Mouse (Mus musculus) heart, postnatal 25 days (tissue): ENCODE data around the gene Lamtor5. TPM values are rescaled to one million over a fixed set of nuclear protein-coding genes. Genes with fewer than 3 reads are reported as not detected.

Experiments used
- DNase-seq: peaks from one replicate; pipeline ENCODE4 v3.0.0; 2022; ENCODE audit warnings: low spot score
- intact Hi-C: fragments of 180-260 bp; cut with DNase I; formaldehyde crosslinking; loops from one replicate; pipeline ENCODE4 v1.15.1; 2025
- total RNA-seq, 2 experiments: library from RNA; stranded (reverse); gene quantifications; 2 replicates each; pipeline ENCODE4 v1.2.3; 2021

Gene Lamtor5
- total RNA-seq, 2 experiments from 2014 or later = 65.2 to 66.1 TPM

DNA sequence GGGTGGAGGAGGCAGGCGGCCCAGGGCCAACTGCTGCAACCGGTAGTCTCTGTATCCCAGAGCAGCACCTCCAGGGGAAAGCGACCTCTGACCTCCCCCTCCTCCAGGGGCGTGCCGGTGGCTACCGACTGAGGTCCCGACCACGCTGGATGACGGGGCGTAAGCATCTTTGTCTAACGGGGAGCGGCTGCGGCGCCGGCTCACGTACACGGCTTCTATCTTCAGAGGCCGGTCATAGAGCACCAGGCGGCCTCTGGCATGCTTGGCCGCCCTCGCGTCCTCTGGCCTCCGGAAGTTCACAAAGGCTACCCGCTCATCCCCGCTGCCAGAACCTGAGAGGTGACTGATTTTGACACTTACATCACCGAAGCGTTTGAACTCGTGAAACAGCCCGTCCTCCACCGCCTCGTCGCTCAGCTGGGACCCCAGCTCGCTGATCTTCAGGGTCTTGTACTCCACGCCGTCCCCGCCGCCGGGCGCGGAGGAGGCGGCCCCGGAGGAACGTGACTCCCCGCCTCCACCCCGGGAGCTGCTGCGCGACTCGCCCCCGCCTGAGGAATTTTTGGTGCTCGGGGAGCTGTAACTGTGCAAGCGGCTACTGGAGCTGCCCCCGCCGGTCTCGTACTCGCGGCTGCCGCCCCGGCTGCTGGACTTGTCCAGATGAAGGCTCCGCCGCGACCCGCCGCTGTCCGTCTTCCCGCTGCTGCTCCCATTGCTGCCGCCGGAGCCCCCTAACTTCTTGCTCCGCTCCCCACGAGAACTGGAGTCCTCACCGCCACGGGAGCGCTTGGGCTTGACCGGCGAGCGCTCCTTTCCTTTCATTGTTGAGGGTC, 53.7 kb downstream of the Lamtor5 start:
- DNase-seq = no peak
- intact Hi-C loops = no loop called here

DNA sequence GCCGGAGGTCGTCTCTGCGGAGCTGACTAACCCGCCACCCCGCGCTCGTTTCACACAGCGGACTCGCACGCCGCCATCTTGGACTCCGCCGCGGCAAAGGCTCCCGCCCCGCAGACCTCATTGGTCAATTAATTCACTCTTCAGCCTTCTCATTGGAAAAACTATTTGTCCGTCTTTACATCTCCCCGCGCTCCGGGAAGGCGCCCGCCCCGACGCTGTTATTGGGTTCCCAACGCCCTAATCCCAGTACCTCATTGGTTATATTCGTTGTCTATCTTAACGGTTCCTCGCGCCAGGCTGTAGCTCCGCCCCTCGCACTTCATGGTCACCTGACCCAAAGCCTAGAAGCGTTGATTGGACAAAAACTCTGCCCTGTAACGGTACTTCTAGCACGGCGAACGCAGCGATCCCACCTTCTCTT, 54.3 kb downstream of the Lamtor5 start:
- intact Hi-C loops = no loop called here
- peak; percentile 97 for DNase-seq

Other genes starting within 250 kb of the Lamtor5 start
- gene Kcna3, start 242.7 kb upstream of the Lamtor5 start, total RNA-seq = under 1 TPM; 0.36 to 0.47 TPM
- 1 to 10 TPM; 1.4 to 2.0 TPM for gene Kcna2, start 177.7 kb upstream of the Lamtor5 start, total RNA-seq
- gene Kcna10, start 95.8 kb upstream of the Lamtor5 start, total RNA-seq = not detected
- gene Cym, start 57.1 kb upstream of the Lamtor5 start, total RNA-seq = under 1 TPM in 1 of 2 experiments, not detected in 1; 0.22 TPM
- gene A630076J17Rik, start 48.2 kb upstream of the Lamtor5 start, total RNA-seq = not detected
- gene Prok1, start 39.2 kb upstream of the Lamtor5 start, total RNA-seq = not detected
- under 1 TPM; 0.26 to 0.36 TPM for gene Slc16a4, start 12.4 kb downstream of the Lamtor5 start, total RNA-seq
- gene Rbm15, start 54.8 kb downstream of the Lamtor5 start, total RNA-seq = 10 to 100 TPM; 20.5 to 23.7 TPM
- gene Kcnc4, start 180.7 kb downstream of the Lamtor5 start, total RNA-seq = under 1 TPM; 0.06 to 0.16 TPM
- 1 to 10 TPM; 1.5 to 2.4 TPM for gene Slc6a17, start 239.2 kb downstream of the Lamtor5 start, total RNA-seq